Mouse (Mus musculus): Measurements from ENCODE around the gene Abca8a.
"Not testable (repeated sequence)": the region's sequence is repeated elsewhere in the genome, so short reads cannot be mapped to it uniquely, and the experiment has no call there.

Abca8a gene

DNA sequence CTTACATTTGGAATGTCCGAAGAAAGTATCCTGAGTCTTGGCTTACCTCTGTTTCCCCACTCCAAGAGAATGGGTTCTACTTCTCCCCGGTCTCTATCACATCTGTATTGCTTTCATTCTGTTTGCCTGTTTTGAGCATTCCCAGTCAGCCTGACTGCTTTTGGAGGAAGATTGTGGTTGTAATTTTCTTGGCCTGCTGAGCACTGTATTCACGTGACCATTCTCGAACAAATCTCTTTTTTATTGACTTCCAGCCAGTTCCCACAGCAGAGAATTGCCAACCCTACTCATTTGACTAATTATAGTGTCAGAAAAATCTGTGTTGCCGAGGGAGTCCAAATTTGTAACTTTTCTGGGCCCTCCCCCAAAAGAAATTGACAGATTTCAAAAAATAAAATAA lies at the start of gene Abca8a:
TSS of gene Abca8a (minus strand) at position 121 of the 400 bp plus-strand sequence.
- DNase-seq = no peak

DNA sequence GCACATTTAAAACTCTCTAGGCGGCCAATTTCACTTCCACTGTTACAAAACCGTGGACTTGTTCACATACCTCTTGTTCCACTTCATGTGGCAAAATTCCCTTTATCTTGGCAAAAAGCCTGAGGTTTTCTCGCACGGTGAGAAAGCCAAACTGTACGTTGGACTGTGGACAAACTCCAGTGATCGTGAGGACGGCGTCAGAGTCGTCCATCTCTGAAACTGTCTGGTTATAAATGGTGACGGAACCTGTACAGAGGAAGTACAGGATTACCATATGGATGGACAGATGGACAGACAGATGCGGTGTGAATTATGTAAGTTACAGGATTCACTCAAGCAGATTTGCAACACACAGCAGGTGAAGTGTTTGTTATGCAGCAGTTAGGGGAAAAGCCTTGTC lies 49.6 kb upstream of the Abca8a start:
- DNase-seq = no peak

DNA sequence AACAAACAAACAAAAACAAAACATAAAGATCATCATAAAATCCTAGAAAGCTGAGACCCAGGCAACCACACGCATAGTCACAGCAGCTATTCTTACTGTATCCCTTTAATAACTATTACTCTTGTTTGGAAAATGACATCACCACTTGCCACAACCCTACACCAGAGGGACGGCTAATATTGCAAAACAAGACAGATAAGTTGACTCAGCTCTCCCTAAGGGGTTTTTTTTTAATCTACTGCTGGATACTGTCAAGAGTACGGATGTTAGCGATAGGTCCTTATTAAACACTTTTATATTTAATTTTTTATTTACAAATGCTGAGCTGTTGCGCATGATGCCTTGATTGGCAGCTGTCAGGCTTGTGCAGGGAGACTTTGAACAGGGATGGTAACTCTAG lies 35.0 kb upstream of the Abca8a start:
- DNase-seq = no peak

DNA sequence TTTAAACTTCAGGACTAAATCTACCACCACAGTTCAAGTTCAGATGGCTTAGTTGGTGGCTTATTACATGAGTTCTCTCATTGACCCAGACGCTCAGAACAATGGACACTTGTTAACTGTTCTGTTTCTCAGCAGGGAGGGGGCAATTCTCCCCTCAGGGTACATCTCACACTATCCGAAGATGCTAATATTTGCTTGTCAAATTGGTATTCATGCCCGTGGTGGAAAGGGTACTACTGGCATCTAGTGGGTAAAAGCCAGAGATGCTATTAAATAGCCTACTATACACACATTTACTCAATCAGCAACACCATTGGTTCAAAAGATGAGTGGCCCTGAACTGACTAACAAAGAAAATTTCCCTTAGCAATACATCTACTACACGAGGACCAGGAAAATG lies 15.4 kb upstream of the Abca8a start:
- no peak for DNase-seq

DNA sequence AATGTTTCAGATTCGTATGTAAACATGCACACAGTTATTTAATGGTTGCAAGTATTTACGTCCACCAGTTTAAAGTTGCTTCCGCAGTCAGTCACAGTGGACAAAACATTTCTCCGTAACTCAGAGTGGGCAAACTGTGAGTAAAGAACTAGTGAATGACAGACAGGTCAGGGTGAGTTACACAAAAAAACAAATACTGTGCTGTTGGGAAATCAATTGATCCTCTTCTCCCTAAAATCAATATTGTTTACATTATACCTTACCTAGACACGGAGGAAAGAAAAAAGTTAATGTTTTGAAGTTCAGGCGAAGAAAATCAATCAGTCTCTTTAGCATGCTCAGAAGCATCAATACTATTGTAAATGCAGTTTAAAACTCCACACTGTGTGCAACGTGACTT lies 5.7 kb upstream of the Abca8a start:
- no peak for DNase-seq

DNA sequence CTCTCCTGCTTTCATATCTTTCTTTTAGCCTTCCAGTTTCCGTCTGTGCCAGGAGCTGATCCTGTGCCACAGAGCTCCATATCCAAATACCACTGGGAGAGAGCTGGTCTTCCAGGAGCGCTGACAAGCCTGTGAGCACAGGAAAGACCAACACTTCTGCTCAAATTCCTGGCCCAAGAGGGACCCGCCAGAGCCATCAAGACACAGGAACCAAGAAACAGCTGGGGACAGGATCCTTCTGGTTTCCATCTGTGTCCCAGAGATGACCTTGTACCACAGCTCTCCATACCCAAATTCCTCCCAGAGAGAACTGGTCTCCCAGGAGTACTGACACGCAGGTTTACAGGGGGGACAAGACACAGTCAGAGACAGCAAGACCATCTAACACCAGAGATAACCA lies 3.1 kb upstream of the Abca8a start:
- DNase-seq = no peak

DNA sequence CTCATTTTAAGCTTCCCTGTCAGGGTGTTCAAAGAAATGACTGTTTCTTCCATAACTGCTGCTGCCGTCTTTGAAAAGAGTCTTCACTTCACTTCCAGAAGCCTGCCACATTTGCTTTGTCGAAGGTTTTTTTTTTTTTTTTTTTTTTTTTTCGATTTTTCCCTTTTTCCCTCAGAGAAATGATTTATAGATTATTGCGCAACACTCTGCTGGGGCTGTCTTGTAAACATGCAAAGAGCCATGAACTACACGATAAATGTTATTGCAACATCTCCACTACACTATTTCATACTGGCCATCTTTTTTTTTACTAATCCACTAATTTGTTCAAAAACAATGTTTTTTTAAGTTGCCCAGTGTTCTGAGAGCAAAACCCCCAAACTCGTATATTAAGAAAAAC lies 1.7 kb upstream of the Abca8a start:
- DNase-seq = no peak

DNA sequence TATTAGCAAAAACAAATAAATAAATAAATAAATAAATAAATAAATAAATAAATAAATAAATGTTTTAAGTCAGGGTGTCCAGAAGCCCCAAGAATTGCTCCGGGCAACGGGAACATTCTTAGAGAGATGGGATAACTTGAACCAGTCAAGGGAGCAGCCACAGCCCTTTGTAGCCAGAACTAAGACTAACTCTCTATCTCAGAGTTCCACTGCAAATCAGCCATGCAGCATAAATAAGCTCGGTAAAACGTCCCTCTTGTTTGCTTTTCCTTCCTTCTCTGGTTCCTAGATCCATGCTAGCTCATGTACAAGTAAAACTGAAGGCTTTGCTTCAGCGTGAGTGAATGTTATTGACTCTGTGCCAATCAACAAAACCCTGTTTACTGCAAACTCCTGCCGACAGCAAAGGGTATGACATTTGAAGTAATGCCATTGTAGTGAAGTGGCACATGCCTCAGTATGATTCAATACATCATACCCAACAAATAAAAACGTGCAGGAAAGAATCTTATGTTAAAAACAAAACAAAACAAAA lies 865 bp downstream of the Abca8a start:
- no peak for DNase-seq

DNA sequence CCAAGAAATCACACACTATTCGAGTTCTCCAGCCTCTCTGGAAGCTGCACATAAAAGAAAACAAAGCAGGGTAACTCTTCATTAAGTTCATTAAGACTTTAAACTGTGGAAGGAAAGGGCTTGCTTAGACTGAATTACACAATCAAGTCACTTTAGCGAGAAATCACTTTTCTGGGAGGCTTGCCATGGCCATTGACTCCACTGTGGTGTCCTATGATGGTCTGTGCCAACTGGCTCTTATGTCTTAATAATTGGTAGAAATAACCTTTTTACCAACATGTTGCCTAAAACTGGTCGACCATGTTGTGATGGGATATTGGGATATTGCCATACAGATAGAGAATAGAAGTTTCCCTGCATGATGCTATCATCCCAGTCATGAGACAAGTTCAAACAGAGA lies 1.5 kb downstream of the Abca8a start:
- no peak for DNase-seq

DNA sequence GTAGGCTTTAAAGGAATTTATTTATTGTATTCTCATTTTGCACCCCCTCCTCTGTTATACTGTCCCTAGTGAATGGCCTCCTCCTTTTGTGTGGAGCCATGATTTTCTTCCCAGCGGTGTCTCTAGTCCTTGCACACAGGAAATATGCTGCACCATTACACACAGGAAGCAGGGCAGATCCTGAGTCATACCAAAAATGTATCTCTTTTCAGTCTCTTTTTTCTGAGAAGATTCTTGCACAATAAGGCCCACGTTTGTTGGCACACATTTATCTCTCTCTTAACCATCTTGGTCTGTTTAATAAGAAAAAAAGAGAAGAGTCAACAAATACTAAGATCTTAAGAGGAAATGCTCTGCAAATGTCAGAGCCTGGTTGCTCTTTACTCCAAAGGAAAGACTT lies 4.5 kb downstream of the Abca8a start:
- no peak for DNase-seq

DNA sequence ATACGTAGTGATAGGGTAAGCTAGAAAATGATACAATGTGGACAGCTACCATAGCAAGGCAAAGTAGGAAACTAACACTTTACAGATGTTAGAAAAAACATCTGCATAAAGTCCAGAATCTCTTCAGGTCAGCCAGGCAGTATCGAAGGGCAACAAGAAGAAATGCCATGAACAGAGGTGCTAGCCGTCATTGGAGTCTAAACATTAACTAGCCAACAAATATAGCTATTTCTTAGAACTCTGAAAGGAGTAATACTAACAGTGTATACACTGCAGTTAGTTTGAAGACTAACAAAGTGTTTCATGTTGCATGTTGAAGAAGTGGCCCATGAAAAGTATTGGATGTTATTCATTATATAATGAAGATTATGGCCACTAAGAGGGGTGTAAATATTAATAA lies 23.6 kb downstream of the Abca8a start:
- no peak for DNase-seq

DNA sequence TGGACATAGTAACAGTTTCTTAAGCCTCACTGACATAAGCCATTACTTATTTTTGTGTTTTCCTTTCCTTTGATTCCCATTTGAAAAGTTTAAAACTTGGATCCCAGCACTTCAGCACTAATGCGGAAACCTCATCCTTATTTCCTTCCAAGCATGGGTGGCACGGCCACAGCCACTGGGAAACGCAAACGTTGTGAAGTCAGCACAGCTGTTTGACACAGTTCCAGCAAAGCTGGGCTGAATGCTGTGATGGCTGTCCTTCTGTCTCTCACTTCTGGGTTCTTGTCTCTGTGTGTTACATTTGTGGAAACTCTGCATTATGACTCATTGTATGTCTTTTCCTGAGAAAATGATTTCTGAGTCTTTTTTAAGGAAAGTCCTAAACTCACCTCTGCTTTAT lies 34.7 kb downstream of the Abca8a start:
- DNase-seq = no peak

DNA sequence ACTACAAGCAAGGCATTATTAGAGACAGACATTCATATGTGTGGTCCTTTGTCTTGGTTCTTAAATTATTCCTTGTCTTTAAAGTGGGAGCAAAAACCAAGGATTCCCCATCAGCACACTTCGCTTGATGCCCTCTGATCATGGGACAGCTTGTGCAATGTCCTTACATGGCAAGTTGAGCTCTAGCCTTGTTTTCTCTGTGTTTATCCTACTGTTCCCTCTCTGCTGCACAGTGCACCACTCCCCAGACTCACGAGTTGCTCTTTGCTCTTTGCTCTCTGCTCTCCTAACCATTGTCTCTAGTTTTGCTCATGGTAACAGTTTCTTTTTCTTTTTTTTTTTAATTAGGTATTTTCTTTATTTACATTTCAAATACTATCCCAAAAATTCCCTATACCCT lies 35.7 kb downstream of the Abca8a start:
- no peak for DNase-seq

DNA sequence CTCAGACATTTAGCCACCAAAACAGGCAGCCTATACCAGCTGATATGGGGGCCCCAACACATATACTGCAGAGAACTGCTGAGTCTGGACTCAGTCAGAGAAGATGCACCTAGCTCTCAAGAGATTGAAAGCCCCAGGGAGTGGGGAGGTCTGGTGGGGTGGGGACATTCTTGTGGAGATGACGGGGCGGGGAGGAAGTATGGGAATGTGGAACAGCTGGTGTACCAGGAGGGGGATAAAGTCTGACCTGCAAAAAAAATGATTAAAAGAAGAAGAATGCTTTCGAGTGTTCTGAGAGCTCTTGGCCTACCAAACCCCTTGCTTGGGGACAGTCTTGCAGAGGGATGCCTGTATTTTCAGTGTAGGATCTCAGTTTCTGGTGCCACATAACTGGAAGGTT lies 42.1 kb downstream of the Abca8a start:
- no peak for DNase-seq

DNA sequence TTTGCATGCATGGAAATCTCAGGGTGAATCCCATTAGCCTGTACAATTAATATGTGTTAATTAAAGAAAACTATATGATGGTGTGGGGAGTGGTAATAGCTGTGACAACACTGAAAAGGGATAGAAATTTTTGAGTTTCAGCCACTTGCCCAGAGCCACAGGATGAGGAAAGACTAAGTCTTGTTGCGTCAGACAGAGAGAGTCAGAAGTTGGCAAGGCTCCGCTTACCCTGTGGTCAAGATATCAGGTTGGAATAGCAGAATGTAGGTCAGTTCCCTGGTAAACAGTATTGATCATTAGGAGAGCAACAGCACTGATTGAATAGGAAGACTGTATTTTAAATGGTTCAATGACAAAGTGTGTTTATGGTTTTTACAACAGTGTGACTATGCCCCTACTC lies 58.0 kb downstream of the Abca8a start:
- no peak for DNase-seq

DNA sequence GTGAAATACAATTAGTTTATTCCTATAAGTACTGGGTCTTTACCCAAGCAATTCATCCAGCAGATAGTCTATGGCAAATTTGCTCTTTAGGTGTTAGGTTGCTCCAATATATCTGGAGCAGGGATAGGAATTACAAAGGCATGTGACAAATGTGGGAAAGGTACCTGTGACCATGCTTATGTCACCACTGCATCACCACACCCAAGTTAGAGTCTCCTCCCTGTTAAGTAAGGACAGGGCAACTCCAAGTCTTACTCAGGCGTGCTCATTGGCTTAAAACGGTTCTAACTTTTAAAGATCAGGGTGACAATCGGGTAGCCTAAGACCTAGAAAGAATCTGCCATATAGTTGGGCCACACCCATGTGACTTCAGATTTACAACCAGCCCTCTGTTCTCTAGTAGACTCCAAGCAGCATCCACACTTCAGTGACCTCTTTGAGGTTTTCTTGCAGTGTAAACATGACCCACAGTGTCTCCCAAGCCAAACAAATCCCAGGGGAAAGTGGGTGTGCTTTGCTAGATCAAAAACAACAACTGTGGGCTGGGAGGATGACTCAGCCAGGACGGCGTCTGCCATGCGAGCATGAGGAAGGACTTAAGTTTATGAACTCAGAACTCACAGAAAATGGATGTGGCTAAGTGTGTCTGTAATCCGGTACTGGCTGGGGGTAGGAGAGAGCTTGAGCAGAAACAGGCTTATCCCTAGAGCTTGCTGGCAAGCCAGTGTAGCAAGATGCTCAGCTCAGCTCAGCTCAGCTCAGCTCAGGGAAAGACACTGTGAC lies 66.7 kb downstream of the Abca8a start:
- DNase-seq = no peak

DNA sequence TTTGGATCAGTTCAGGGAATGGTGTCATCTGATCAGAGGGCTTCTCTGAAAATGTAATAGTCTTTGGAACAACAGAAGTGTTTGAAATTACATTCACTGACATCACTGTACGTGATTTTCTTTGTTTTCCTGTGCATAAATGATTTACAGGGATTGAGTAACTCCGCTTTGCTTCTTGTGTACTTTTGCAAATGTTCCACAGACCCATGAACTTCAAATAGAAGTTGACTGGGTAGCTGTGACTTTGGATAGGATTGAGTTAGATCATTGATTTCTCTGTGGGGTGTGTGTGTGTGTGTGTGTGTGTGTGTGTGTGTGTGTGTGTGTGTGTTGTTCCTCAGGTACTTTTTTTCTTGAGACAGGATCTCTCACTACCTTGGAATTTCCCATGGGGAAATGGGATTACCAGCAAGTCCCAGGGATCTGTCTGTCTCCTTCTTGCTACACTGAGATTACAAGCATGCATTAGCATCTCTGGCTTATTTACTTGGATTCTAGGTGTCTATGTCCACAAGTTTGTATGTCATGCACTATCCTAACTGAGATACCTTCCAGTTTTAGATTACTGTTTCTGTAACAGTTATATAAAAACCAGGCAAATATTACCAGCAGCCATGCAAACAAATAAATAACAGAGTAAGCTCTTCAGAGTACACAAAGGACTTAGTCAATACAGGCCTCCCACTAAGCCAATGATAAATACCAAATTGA lies 84.8 kb downstream of the Abca8a start:
- no peak for DNase-seq

DNA sequence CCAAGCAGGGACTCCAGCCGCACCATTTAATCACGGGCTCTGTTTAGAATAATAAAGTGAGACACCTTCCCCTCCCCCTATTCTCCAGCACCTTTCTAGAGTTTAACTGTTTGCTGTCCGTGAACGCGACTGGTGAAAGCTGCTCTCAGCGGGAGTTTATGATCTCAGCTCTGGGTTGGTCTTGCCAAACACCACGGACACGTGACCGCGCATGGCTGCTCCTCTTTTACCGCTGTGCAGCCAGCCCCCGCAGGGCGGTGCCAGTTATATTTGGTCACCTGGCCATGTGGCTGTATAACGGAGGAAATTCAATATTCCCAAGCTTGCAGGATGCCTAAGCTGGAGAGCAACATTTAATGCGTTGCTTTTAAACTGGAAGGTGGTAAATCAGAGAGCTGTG lies 100.2 kb downstream of the Abca8a start, which contains the start of gene Abca8b:
TSS of gene Abca8b (minus strand) at position 222 of the 400 bp plus-strand sequence.
- DNase-seq = peak; percentile 15

DNA sequence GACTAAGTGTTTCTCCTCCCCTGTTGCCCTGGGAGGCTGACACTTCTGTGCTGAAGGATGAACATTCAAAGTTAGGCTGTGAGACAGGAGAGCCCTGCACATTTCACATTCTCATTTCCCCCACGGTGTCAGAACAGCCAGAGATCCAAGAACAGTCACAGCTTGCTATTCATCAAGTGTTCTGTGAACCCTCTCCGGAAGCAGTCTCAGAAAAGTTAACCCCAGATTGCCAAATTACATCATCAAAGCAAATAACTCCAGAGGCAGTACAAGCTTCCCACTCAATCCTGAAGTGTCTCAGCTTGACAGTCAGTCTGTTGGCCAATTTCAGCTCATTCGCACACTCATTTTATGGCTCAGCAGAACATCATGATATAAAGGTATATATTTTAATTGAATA lies 100.8 kb downstream of the Abca8a start:
- no peak for DNase-seq

DNA sequence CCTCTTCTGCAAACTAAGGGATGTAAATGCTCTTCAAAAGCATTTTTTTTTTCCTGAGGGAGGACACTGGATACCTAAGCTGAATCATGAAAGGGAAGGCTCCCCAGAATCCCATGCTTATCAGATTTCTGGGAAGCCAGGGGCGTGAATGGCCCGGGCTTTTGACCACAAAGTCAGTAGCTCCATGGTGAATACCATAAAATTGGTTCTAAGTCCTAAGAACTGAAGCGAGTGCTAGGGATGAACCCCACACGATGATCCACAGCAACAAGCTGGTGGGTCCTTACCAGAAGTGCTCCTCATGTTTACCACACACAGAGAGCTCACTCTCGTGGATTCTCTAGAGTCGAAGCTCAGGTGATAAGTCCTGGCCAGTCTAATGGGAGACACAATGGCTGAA lies 101.8 kb downstream of the Abca8a start:
- DNase-seq = no peak

DNA sequence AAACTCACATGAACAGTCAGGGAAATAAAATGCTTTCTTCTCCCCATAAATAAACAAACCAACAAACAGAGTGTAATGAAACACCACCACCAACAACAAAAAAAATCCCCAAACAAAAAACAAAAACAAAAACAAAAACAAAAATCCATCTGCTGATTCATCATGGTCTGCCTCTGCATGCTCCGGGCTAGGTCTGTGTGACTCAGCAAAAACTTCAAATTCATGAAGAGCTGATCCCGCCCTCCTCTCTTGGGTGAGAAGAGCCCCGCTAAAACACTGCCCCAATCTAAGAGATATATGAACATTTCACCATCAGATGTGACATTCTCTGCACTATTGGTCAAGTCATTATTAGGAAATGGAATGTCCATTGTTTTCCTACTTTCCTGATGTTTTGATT lies 104.5 kb downstream of the Abca8a start:
- DNase-seq = no peak

DNA sequence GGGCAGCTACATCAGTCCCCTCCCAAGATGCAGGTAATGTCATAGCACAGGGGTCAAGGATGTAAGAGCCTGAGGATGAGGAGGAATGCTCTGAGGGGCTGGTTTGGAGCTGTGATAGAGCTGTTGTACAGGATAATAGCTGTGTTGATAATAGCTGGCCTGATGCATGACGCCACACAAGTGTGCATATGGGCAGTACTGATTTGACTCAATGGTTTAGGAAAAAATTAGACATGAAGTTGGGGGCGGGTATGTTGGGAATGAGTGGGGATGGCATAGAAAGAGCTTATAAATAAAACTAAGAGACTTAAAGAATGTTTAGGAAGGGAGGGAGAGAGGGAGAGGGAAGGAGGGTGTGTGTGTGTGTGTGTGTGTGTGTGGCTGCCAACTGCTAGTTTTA lies 105.5 kb downstream of the Abca8a start:
- DNase-seq = no peak

DNA sequence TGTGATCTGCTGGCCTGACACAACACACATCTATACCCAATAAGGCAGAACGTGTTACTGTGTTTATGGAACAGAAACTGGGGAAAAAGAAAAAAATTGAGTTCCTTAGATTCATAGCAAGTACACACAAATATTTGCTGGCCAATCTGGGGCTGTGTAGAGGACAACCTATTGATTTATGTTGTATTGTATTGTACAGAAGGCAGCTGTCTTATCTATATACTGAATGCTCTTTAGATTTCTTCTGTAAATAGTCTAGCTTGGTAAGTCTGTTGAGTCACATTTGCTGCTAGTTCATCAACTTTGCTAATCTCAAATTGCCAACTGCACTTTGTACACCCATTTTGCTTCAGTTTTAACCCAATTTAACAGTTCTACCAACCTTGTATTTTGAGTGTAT lies 107.6 kb downstream of the Abca8a start:
- no peak for DNase-seq

DNA sequence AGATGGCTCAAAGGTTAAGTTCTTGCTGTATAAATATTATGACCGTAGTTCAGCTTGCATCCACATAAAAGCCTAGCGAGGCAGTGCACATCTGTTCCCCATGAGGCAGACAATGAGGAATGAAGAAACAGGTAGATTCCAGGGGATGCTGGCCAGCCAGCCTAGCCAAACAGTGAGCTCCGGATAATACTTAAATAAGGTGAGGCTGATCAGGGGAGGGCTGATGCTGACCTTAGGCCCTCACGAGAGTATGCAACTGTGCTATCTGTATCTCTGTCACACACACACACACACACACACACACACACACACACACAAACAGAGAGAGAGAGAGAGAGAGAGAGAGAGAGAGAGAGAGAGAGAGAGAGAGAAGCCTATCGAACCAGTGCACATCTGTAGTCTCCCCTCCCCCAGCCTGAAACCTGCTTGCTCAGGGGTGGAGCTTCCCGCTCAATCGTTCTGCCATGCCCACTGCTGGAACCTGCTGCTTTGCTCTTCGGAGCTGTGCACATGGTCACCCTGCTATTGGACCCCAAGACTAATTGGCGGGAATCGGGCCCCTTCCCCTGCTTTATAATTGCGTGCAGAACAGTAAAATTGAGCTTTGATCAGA lies 108.2 kb downstream of the Abca8a start:
- DNase-seq = not testable (repeated sequence)
